Mouse (Mus musculus) testis, postnatal 14 days (tissue): Measurements from ENCODE around the gene Ap5b1.
A peak's percentile ranks its signal among the peaks of the same experiment; 100 is the strongest.

Experiments
- DNase-seq: peaks from one replicate; pipeline ENCODE4 v3.0.0; 2021; ENCODE audit warnings: low spot score

Ap5b1 gene

GRCm38 (mm10) chr19:5567180-5567533 lies 668 bp upstream of the Ap5b1 start:
- DNase-seq, result no peak

- peak; percentile 84 for DNase-seq
Measured at GRCm38 (mm10) chr19:5568470-5569140, 780 bp downstream of the Ap5b1 start.

GRCm38 (mm10) chr19:5569521-5569920 lies 1.7 kb downstream of the Ap5b1 start:
- no peak for DNase-seq

GRCm38 (mm10) chr19:5570353-5571246 lies 2.8 kb downstream of the Ap5b1 start:
- DNase-seq, result no peak

GRCm38 (mm10) chr19:5571831-5572230 lies 4.0 kb downstream of the Ap5b1 start:
- DNase-seq, result no peak

- DNase-seq, result no peak
Measured at GRCm38 (mm10) chr19:5572331-5573125, 4.7 kb downstream of the Ap5b1 start.

GRCm38 (mm10) chr19:5575336-5575735 lies 7.5 kb downstream of the Ap5b1 start:
- DNase-seq, result no peak

- no peak for DNase-seq
Measured at GRCm38 (mm10) chr19:5579971-5580370, 12.1 kb downstream of the Ap5b1 start.

- no peak for DNase-seq
Measured at GRCm38 (mm10) chr19:5580776-5581175, 13.0 kb downstream of the Ap5b1 start.

GRCm38 (mm10) chr19:5581995-5582394 lies 14.2 kb downstream of the Ap5b1 start:
- no peak for DNase-seq

- no peak for DNase-seq
Measured at GRCm38 (mm10) chr19:5589159-5589558, 21.3 kb downstream of the Ap5b1 start.

GRCm38 (mm10) chr19:5591888-5592287 lies 24.1 kb downstream of the Ap5b1 start:
- DNase-seq, result no peak

- no peak for DNase-seq
Measured at GRCm38 (mm10) chr19:5599224-5599623, 31.4 kb downstream of the Ap5b1 start.

- DNase-seq, result peak; percentile 86
Measured at GRCm38 (mm10) chr19:5601752-5602541, 34.1 kb downstream of the Ap5b1 start, which contains the start of gene Rnaseh2c. Gene Rnaseh2c (plus strand): TSS chr19:5601873.

- no peak for DNase-seq
Measured at GRCm38 (mm10) chr19:5603664-5604063, 35.8 kb downstream of the Ap5b1 start.

- DNase-seq, result no peak
Measured at GRCm38 (mm10) chr19:5605126-5605525, 37.3 kb downstream of the Ap5b1 start.

- no peak for DNase-seq
Measured at GRCm38 (mm10) chr19:5606196-5606595, 38.4 kb downstream of the Ap5b1 start.

GRCm38 (mm10) chr19:5607705-5608410 lies 40.0 kb downstream of the Ap5b1 start:
- DNase-seq, result no peak

GRCm38 (mm10) chr19:5608707-5609106 lies 40.9 kb downstream of the Ap5b1 start:
- DNase-seq, result peak; percentile 22

- no peak for DNase-seq
Measured at GRCm38 (mm10) chr19:5609171-5609546, 41.3 kb downstream of the Ap5b1 start.
